Mouse (Mus musculus) urinary bladder, postnatal 36 days (tissue): ENCODE measurements at regions not wholly inside any gene's neighbourhood (a gene's known extent, or its start where the extent isn't known, plus 50 kb on each side); places are given as distances from the start of the nearest gene placed in this dataset.

Experiments
- DNase-seq, 2 experiments: peaks; one replicate each; pipeline ENCODE4 v3.0.0; 2022; ENCODE audit warnings: low spot score in 2 of 2, mixed read lengths in 1 of 2

- no peak for DNase-seq
These were observed 254.0 kb downstream of the Tle4 start for GRCm38 (mm10) chr19:14343890-14344289.

- no peak for DNase-seq
These were observed 253.4 kb downstream of the Tle4 start for GRCm38 (mm10) chr19:14344467-14344866.

GRCm38 (mm10) chr19:14347026-14347425, 250.8 kb downstream of the Tle4 start:
- no peak for DNase-seq

- no peak for DNase-seq
These were observed 250.4 kb downstream of the Tle4 start for GRCm38 (mm10) chr19:14347429-14347828.

GRCm38 (mm10) chr19:14349753-14350152, 248.1 kb downstream of the Tle4 start:
- no peak for DNase-seq

GRCm38 (mm10) chr19:14351728-14352340, 246.0 kb downstream of the Tle4 start:
- no peak for DNase-seq

GRCm38 (mm10) chr19:14352551-14352950, 245.3 kb downstream of the Tle4 start:
- DNase-seq = no peak

GRCm38 (mm10) chr19:14353151-14353550, 244.7 kb downstream of the Tle4 start:
- DNase-seq = no peak

GRCm38 (mm10) chr19:14355128-14355527, 242.7 kb downstream of the Tle4 start:
- DNase-seq = no peak

- no peak for DNase-seq
These were observed 241.9 kb downstream of the Tle4 start for GRCm38 (mm10) chr19:14355946-14356345.

- DNase-seq = no peak
These were observed 237.2 kb downstream of the Tle4 start for GRCm38 (mm10) chr19:14360611-14361010.

GRCm38 (mm10) chr19:14369098-14369604, 228.7 kb downstream of the Tle4 start:
- DNase-seq = no peak

- no peak for DNase-seq
These were observed 226.5 kb downstream of the Tle4 start for GRCm38 (mm10) chr19:14371360-14371759.

- DNase-seq = no peak
These were observed 223.9 kb downstream of the Tle4 start for GRCm38 (mm10) chr19:14373996-14374395.

- no peak for DNase-seq
These were observed 217.0 kb downstream of the Tle4 start for GRCm38 (mm10) chr19:14380898-14381297.

- DNase-seq = no peak
These were observed 210.1 kb downstream of the Tle4 start for GRCm38 (mm10) chr19:14387796-14388195.

GRCm38 (mm10) chr19:14388539-14388938, 209.3 kb downstream of the Tle4 start:
- no peak for DNase-seq

- DNase-seq = no peak
These were observed 207.7 kb downstream of the Tle4 start for GRCm38 (mm10) chr19:14389881-14390837.

GRCm38 (mm10) chr19:14390914-14391313, 206.9 kb downstream of the Tle4 start:
- DNase-seq = no peak
